Mouse (Mus musculus): ENCODE data around the gene Abca4.
"Not testable (repeated sequence)": the region's sequence is repeated elsewhere in the genome, so short reads cannot be mapped to it uniquely, and the experiment has no call there.

Gene Abca4

DNA sequence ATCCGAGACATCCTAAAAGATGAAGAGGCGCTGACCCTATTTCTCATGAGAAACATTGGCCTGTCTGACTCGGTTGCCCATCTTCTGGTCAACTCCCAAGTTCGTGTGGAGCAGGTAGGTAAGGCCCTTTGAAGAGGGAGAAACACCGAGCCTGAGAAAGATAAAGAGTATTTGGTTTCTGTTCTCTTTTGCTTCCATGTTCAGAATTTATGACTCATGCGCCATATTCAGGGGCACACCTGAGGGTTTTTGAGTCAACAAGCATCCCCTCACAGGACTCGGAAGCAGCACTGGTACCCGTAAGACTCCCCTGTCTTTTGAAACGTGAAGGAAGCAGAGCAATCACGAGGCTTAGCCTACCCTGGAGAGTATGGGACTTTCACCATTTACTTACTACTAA, 18.3 kb downstream of the Abca4 start:
- no peak for DNase-seq

DNA sequence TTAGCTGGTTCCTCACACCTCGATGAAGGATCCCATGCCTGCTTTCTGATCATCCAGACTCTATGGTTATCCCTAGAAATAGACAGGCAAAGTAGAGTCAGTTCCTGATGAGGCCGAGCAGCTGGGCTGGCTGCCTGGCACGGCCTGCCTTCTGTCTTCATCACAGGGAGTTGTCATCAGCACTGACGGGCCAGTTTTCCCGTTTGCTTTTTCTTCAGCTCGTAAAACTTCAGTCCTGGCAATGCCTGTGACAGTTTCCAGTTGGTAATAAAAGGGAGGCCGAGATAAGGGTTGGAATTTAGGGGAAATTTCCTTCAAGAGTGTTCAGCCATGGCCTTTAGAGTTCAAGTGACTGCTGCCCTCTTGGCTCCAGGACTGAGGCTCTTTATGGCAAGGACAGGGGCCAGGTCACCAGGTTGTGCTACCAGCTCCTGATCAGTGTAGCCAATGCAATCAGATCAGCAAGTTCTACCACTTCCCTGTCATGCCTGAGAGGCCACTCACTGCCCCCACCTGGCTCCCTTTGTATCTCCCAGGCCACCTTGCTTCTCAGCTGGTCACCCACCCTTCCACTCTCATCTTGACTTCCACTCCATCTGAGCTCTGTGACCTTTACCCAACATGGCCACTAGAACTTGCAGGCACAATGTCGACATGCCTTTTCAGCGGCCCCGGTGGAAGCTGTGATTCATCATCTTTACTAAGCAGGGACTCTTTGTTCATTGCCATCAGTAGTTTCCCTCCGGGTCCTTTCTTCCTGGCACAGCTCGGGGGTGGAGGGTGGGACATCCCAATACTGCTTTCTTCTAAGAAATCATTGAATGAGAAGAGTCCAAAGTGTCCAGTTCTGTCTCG, 20.5 kb downstream of the Abca4 start:
- DNase-seq, result no peak

DNA sequence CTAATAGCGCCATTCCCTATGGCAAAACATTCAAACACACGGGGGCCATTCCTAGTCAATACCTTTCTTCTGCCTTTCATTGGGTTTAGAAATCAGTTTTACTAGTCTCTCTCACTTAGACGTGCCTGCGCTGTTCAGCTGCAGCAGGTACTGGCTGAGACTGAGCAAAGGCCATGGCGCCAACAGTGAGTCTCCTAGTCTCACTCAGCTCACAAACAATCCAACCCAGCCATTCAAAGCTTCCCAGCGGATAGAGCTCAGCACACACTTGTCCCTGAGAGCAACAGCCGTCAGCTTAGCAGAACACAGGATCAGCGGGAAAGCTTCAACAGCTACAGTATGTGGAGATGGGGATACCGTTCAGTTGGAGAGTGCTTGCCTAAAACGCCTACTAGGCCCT, 27.5 kb downstream of the Abca4 start:
- DNase-seq, result no peak

DNA sequence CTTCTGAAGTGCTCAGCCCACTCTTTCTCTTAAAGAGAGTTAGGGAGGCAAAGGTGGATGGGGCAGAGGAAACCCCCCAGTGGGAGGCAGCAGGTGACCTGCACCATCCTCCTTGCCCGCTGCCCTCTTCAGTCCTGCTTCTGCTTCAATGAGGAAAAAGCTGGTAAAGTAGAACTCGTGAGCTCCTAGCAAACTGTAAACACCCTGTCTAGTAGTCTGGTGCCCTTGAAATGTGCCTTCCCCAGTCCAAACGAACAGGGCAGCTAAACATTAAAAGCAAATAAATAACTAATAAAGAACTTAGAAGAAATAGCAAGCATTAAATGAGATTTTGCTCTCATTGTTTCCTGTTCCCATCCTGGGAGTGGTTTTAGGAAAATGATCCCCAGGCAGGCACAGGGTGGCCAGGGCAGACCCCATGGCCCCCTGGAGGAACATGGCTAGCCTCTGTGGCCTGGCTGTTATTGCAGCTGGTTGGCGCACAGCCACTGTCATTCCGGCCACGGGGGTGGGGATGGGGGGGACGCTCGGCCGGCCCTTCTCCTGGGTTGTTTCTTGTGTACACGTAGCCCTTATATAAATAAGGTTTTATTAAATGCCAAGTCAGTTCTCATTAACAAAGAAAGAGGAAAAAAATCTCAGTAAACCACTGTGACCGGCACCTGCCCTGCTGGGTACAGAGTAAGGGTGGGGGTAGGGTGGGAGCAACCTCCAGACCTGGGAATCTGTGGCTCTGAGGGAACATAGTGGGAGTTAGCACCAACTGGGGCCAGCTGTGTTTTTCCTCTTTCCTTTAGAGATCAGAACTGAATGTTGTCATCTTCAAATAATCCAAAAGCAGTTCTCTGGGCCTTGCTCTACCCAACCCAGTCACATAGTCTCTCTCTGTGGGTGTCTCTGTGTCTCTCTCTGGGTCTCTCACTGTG, 28.7 kb downstream of the Abca4 start:
- DNase-seq, result no peak

DNA sequence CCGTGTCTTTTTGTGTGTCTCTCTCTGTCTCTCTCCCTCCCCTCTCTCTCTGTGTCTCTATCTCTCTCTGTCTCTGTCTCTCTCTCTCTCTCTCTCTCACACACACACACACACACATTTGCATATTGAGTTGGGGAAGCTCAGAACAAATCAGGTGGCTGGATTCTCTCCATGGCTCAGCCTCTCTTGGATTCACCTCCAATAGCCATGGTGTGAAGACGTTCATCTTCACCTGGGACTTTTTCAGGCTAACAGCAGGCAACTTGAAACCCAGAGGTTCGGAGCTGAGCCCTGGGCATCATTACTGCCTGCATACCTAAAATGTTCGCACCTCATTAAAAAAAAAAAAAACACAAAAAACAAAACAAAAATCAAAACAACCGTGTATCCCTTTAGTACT, 29.4 kb downstream of the Abca4 start:
- DNase-seq, result no peak

DNA sequence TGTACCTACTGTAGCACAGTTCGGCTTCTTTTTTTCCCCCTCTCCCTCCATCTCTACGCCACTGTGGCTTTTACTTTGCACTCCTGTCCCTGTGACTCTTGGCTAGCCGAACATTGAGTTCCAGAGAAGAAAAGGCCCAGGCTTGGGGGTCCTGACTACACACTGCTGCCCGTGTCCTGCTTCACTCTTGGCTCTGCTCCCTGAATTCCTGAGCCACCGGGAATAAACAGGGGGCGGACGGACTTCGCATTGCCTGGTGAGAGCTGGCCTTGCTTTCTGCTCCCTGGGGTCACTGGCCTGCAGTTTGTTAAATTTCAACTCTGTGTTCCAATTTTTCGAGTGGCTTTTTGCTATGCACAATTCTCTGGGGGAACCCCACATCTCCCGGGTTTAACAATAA, 30.1 kb downstream of the Abca4 start:
- DNase-seq, result peak; percentile 21

DNA sequence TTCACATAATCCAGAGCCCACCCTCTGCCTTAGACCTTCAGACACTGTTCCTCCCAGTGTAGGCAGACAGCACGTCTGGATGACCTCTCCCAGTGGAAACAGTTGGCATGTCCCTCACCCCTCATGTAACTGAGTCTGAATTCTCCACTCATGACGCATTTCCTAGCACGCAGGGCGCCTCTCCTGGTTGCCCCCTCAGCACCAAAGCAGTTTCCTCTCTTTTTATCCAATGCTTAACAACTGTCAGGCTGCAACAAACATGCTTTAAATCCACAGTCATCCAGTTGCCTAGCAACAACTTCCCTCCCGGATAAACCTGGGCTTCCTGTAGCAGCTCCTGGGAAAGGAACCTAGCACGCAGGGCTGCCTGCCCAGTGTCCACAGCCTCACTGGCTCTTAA, 33.9 kb downstream of the Abca4 start:
- no peak for DNase-seq

DNA sequence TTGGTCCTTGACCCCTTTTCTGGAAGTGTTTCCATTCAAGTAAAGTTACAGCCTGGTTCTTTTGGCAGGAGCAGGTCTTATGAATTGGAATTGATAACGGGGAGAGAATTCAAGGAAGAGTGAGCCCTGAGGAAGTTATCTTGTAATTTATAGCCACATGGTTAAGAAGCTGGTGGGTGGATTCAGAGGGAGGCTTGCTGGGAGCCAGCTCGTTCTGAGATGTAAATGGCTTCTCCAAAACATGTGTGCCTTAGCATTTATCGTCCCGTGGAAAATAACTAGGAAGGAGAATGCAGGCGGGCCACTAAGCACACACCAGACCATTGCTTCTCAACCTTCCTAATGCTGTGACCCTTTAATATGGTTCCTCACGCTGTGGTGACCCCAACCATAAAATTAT, 34.9 kb downstream of the Abca4 start:
- DNase-seq, result no peak

DNA sequence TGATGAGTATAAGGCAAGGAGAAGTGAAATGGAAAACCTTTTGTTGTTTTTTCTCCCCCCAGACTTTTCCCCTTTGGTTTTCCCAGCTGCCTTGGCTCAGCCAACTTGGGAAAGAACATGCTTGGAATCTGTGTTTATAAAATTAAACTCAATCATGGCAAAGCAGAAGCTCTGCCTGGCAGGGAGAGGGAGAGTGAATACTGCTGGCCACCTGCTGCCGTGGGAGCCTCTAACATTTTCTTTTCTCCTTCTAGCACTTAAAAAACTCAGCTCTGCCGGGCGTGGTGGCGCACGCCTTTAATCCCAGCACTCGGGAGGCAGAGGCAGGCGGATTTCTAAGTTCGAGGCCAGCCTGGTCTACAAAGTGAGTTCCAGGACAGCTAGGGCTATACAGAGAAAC, 37.4 kb downstream of the Abca4 start:
- DNase-seq, result not testable (repeated sequence)

DNA sequence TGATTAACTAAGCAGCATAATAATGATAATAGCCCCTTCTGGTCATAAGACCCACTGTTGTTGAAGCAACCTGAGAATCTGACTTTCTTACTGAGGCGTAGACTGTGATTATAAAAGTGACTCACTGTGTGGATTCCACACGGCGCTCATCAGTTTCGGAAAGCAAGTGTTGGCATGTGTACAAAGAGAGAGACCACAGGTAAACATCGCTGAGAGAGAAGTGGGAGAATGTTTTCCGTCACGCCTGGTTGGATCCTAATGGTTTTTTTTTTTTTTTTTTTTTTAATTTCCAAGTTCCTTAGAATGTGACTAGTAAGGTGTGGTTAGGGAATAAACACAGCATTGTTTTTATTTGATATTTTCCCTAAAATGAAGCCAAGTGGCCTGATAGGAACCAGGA, 38.1 kb downstream of the Abca4 start:
- DNase-seq, result no peak

DNA sequence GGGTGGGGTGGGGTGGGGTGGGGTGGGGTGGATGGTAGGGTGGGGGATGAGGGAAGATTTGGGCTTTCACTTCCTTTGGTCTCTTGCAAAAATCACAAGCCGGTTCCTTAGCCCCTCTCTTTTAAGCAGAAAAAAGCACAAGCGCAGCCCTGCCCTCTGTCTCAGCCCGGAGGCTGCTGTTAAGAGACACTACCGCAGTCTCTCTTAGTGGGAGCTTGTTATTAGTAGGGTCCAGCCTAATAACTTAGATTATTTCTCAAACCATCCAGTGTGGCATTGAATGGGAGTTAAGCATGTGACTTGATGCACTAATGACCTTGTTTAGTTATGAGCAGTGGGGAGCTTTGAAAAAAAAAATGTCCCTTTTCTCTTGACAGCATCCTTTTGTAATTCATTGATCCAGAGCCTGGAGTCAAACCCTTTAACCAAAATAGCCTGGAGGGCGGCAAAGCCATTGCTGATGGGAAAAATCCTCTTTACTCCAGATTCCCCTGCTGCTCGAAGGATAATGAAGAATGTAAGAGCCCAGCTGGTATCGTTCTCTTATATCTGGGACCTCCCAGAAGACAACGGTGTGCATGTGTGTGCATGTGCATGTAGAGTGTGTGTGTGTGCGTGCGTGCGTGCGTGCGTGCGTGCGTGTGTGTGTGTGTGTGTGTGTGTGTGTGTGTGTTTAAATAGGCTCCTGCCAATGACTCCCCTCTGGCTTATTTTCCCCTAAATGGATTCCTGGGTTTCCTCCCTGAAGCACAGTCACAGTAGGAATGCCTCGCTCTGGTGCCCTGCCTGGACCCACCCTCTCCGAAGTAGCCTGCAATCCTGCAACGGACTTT, 41.1 kb downstream of the Abca4 start:
- DNase-seq, result peak; percentile 40

DNA sequence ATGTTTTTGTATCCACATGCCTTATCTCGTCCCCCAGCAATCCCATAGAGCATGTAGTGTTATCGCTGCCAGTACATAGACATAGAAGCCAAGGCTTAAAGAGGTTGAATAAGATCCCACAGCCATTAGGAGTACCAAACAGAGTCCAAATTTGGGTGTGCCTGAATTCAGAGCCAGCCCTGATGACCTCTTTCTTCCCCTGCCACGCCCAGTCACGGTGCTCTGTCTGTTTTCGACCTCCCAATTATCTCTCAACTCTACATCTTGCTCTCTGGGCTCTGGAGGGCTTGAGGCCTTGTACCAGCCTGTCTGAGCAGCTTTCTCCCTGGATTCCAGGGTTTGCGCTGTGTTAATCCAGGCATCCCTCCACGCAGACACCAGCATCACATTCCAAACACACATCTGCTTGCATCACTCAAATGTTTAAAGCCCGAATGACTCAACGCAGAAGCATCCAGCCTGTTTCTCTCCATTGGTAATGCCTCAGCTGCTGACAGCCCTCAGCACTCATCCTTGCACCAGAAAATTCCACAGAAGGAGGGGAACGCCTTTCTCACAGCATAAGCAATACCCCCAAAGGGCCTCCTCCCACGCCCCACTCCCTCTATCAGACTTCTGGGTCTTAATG, 43.9 kb downstream of the Abca4 start:
- no peak for DNase-seq

DNA sequence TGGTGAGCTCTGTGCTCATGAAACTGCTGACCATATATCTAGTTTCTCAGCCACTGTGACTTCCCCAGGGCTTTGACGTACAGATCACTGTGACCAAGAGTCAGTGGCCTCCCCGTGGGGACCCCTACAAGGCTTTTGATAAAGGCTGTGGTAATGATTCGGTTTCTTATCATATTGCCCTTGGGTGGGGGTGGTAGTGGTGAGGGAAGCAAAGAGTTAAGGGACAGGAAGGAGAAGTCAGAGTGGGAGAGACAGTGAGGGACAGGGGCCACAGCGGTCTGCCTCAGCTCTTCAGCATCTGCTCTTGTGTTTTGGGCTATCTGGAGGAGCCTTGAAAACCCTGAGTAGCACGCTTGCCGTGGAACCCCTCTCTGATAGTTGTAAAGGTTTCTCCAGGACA, 46.1 kb downstream of the Abca4 start:
- no peak for DNase-seq

DNA sequence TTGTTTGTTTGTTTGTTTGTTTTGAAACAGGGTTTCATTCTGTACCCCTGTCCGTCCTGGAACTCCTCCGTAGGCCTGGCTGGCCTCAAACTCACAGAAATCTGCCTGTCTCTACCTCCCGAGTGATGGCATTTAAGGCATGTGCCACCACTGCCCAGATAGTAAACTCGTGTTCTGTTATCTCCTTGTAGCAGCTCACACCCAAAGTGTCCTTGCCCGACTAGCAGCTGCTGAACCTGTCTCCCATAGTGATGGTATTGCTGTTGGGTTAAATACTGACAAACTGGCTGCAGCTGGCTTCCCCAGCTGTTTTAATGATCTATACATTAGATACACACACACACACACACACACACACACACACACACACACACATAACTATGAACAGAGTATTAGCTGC, 55.5 kb downstream of the Abca4 start:
- DNase-seq, result no peak

DNA sequence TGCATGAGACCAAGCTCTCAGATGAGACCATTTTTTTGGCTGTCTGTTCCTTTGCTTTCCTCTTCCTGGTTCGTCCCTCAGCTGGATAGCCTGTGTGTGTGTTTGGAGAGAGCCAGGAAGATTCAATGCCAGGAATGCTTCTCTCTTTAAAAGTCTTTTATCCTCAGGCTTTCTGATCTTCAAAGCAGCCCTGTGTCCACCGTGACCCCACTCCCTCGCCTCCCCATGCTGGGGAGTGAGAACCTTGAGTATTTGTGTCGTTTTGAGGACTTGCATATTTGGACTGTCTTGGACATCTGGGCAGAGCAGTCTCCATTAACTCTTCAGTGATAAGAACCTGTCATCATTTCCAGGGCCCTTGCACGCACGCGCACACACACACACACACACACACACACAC, 57.8 kb downstream of the Abca4 start:
- no peak for DNase-seq

DNA sequence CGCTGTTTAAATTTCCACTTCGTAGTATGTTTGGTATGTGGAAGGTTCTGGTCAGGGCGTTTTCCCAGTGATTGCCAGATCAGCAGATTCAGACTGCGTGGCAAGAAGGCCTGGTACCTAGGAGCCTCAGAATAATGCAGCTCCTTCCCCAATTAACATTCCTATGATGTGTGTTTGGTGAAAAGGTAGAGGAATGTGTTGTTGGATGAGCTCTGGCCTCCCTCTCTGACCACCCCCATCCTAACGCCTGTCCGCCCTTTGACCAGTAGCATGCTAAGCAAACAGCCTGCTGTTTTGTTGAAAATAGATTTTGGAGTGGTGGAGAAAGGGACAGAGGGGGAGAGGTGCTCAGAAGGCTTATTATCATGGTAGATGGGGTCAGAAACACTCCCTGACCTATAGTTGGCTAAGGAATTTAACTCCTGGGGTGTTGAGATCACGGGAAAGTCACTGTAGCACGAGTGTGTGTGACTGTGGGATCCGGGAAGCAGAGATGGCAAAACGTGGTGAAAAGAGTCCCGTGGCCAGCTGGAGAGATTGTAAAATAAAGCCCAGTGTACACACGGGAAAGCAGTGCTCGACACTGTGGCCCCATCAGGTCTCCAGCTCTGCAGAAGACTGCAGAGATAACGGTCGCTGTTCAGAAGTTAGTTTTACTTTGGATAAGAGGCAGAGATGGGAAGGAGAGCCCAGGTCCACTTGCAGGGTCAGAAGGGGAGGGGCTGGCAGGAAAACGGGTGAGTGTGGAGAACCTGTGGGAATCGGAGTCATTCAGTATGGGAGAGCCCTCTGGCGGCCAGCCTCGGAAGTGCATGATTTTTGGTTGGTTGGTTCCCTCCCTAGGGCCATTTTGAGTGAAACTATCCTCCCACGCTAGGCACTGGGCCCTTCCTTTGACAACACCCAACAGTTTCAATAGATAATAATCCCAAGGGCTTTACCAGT, 59.9 kb downstream of the Abca4 start:
- DNase-seq, result peak; percentile 72

DNA sequence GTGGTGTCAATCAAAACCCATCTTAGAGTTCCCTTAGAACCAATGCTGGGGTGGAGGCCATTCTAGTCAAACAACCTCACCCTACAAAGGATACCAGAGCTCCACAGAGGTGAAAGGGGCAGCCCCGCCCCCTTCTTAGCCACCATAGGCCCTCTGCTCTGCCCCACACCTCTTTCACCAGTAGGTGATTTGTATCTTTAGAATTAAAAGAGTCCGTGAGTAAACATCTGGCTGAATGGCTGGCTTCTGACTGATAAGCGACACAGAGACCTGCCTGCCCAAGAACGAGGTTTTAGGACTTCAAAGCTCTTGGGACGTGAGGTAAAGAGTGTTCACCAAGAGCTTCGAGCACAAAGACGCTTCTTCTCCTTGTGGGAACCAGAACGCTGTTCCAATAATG, 62.7 kb downstream of the Abca4 start:
- no peak for DNase-seq

DNA sequence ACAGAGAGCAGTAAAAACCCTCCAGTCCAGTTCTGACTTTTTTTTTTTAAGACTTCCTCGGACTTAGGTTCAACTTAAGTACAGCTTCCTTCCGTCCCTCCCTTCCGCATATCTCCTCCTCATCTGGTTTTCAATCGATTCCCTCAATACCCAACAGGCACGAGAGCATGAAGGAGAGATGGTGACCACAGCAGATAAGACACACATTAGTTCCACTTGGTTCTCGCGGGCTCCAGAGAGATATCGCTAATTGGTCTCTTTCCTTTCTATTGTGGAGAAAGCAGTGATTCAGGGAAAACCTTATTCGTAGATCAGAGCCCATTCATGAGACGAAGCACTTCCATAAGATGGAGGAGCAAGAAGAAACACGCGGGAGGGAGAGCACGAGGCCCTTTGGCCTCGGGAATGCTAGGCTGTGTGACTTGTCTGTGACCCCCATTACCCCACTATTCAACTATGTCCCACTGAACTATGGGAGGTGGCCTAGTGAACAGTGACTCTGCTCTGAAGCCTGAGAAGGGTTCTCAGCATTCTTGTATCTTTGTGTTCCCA, 63.5 kb downstream of the Abca4 start:
- DNase-seq, result no peak

DNA sequence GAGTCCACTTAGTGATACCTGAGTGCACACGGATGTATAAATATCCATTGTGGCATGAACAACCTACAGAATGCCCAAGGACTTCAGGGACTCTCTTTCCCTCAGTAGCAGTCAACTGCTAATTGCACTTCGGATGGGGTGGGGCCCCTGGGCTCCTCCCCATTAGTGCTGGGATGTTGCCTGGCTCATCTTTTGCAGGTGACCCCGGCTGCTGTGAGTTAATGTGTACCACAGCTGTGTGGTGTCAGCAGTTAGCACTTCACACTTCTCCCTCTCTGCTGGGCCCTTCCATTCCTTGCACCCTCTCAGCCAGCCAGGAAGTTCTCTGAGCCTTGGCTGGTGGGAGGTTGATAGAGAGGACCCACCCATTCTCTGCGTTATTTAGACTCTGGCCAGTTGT, 65.2 kb downstream of the Abca4 start:
- DNase-seq, result no peak

DNA sequence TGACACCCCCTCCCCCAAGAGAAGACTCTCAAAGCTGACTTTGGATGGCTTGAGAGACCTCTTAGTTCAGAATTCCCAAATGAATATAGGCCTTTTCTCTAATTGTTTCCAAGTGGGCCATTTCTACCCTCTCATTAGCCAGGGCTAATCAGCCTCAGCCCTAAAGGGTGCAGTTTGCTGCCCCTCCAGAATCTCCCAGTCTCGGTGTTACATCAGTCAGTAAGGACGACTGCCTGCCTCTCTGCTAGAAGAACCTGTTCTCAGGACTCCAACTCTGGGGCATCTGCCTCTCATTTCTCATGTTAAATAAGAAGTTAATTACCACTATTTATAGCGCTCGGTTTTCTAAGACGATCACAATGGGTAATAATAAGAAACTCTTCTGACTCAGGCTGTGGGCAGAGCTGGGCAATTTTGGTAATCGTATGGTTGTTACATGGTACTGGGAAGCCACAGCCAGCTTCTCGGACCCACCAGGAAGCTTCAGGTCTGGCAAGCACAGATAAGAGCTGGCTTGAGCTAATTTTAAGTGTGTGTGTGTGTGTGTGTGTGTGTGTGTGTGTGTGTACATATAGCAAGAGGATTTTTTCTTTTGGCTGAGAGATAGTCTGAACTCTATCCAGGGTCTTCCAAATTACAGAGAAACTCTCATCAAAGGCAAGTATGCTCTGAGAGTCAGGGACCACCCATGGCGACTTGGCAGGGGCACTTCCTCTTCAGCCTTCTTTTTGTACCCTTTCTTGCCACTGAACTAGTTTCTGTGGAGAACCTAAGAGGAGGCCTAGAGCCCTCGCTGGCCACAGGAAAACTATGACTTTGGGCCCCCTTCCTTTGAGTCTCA, 67.1 kb downstream of the Abca4 start:
- no peak for DNase-seq

Measured in cerebellum, adult 9-11 months (tissue).